Mouse (Mus musculus) layer of hippocampus, postnatal 10 days (tissue): ENCODE results near the gene Idi2. TPM values are rescaled to one million over a fixed set of nuclear protein-coding genes. Genes with fewer than 3 reads are reported as not detected.
"Not testable (repeated sequence)": the region's sequence is repeated elsewhere in the genome, so short reads cannot be mapped to it uniquely, and the experiment has no call there.

ENCODE experiments used
- DNase-seq, 2 experiments: peaks; one replicate each; pipeline ENCODE4 v3.0.0; 2021; ENCODE audit warnings: low spot score in 2 of 2
- long read RNA-seq: library from polyadenylated mRNA; stranded (forward); transcript quantifications from one replicate; pipeline ENCODE4 v2.0.0, GENCODE M21; 2023
- total RNA-seq, 2 experiments: library from RNA; stranded (reverse); gene quantifications; 2 replicates each; pipeline ENCODE4 v1.2.3; 2021

The Idi2 gene
- not detected for total RNA-seq
- long read RNA-seq = 0 reads

DNA sequence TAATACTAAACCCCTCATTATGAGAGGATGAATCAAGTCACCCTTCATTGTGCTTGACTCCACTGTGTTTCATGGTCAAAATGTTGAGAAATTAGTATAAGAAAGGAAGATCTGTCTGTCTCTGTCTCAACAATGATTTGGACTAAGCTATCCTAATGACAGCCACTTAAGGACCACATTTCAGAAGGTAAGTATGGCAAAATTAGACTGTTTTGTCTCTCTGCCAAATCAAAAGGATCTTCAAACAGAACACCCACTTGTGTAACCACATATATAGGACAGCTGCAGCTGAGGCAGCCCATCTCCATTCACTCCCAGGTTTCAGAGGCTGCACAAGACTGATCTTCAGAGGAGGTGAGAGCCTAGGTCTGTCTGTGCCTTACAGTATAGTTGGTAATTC, at the start of gene Idi2:
Idi2 (plus strand) TSS at position 301 of the 400 bp plus-strand sequence.
- DNase-seq = not testable (repeated sequence)

DNA sequence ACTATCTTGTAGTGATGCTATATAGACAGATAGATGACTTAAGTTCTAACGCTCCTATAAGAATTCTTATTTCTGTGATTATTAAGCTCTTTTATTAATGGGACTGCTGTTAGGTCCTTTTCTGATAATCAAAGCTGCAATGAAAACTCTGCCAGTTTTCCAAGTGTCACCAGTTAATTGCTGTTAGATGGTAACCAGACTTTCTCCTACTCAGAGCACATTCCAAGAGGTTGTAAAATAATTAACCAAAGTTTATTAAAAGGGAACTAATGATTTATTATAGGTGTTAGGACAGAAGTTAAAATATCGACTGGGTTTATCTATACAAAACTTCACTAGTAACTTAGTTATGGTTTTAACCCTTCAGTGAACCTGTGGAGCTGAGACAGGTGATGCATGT, 46.7 kb upstream of the Idi2 start:
- not testable (repeated sequence) for DNase-seq

DNA sequence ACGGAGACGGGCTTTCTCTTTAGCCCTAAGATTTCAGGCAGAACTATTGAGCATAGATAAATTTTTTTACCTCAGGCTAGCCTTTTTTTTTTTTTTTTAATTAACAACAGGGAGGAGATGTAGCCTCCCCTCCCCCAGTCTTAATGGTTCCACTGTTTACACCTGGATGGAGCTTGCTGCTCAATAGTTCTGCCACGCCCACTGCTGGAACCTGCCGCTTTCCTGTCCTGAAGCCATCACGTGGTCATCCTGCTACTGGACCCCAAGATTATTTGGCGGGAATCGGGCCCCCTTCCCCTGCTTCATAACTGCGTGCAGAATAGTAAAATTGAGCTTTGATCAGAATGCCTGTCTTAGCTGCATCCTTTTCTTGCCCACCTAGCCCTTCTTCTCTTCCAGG, 38.8 kb upstream of the Idi2 start:
- not testable (repeated sequence) for DNase-seq

DNA sequence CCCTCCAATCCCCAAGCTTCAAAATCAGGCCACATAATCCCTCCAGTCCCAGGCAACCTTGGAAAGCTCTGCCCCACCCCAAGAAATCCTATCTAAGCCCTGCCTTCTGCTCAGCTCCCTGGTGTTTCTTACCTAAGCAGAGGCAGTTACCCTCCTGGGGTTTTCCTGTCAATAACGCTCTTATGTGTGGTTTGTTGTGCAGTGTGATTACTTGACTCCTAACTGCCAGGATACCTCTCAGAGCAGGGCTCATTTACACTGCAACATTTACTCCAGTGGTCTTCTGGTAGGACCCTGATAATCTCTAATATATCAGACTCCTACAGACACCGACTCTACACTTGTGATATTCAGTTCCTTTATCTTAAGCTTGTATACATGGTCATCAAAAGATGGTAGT, 19.2 kb upstream of the Idi2 start:
- no peak for DNase-seq

DNA sequence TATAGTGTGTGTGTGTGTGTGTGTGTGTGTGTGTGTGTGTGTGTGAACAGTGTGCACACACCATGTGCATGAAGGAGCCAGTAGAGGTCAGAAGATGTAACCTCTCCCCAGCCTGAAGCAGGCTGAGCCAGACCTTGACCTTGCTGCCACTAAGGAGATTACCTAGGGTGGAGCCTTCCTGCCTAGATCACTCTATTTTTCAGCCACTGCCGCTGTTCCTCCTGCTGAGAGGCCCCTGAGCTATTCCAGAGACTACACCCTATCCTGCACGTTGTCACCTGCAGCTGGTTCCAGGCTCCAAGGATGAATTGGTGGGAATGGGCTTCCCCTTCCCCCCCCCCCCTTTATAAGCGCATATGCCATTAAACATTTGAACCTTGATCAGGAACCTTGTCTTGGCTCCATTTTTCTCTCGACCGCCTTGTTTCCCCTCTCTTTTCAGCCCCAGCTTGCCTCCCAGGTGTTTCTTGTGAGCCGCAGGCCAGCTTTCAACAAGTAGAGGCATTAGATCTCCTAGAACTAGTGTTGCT, 15.0 kb upstream of the Idi2 start:
- DNase-seq = not testable (repeated sequence)

DNA sequence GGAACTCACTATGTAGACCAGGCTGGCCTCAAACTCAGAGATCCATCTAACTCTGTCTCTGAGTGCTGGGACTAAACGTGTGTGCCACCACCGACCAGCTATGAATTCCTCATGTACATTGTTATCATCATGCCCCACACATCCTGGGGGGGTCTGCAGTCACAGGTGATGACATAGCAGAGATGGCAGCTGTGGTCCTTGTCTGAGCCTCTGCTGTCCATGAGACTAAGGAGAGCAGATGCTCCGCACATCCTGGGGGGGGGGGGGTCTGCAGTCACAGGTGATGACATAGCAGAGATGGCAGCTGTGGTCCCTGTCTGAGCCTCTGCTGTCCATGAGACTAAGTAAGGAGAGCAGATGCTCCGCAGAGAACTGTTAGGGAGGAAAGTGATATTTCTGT, 11.6 kb upstream of the Idi2 start:
- DNase-seq = not testable (repeated sequence)

DNA sequence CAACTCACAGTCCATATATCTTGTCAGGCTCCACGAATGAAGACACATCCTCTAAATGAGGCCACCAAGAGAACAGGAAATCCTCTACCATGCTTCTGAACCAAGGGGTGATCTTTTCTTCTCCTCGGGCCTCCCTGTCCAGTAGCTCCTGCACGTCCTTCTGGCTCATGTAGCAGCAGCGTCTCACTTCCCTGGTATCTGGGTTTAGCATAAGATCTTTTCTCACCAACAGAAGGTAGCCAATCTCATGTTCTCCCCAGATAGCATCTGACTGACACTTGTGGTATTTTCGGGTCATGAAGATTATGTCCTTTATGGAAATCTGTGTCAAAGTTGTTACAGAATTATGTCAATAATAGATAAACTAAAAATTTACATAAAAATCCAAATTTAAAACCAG, 11.0 kb upstream of the Idi2 start:
- DNase-seq = not testable (repeated sequence)

DNA sequence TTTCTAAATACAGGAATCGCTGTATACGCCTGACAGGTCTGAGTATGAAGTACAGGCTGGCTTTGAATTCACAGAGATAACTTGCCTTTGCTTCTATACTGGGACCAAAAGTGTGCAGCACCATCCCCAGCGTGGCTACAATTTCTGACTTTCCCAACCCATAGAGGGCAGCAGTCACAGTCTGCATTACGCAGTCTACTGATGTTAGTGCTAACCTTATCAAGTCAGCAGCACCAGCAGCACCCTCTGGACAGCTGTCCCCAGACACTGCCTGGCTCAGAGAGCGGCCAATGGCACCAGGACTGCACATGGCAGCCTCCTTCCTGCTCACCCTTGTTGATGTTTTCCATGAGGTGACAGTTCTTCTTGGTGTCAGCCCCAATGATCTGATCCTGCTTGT, 8.8 kb upstream of the Idi2 start:
- not testable (repeated sequence) for DNase-seq

DNA sequence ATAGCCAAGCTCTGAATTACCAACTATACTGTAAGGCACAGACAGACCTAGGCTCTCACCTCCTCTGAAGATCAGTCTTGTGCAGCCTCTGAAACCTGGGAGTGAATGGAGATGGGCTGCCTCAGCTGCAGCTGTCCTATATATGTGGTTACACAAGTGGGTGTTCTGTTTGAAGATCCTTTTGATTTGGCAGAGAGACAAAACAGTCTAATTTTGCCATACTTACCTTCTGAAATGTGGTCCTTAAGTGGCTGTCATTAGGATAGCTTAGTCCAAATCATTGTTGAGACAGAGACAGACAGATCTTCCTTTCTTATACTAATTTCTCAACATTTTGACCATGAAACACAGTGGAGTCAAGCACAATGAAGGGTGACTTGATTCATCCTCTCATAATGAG, 4.5 kb upstream of the Idi2 start, which contains the start of gene Gm9745:
Gm9745 (minus strand) TSS at position 101 of the 400 bp plus-strand sequence.
- not testable (repeated sequence) for DNase-seq

DNA sequence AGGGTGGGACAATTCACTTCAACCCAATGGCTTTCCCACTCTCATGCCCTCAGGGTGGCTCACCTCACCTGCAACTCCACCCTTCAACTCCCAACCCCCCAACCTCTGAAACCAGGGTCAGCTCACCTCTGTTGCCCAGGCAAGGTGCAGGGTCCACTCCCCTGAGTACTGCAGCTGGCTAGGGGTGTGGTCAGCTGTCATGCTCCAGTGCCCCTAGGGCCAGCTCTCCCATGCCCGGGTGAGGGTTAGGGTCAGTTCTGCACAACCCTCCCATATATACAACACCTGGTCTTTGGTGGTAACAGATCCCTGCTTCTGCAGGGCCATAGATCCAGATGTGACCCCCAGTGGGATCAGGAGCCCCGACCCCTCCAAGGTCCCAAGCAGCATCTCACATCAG, 2.5 kb downstream of the Idi2 start:
- not testable (repeated sequence) for DNase-seq

DNA sequence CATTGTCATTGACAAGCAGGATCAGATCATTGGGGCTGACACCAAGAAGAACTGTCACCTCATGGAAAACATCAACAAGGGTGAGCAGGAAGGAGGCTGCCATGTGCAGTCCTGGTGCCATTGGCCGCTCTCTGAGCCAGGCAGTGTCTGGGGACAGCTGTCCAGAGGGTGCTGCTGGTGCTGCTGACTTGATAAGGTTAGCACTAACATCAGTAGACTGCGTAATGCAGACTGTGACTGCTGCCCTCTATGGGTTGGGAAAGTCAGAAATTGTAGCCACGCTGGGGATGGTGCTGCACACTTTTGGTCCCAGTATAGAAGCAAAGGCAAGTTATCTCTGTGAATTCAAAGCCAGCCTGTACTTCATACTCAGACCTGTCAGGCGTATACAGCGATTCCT, 4.2 kb downstream of the Idi2 start:
- DNase-seq = not testable (repeated sequence)

DNA sequence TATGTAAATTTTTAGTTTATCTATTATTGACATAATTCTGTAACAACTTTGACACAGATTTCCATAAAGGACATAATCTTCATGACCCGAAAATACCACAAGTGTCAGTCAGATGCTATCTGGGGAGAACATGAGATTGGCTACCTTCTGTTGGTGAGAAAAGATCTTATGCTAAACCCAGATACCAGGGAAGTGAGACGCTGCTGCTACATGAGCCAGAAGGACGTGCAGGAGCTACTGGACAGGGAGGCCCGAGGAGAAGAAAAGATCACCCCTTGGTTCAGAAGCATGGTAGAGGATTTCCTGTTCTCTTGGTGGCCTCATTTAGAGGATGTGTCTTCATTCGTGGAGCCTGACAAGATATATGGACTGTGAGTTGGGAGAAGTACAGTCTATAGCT, 6.4 kb downstream of the Idi2 start:
- not testable (repeated sequence) for DNase-seq

DNA sequence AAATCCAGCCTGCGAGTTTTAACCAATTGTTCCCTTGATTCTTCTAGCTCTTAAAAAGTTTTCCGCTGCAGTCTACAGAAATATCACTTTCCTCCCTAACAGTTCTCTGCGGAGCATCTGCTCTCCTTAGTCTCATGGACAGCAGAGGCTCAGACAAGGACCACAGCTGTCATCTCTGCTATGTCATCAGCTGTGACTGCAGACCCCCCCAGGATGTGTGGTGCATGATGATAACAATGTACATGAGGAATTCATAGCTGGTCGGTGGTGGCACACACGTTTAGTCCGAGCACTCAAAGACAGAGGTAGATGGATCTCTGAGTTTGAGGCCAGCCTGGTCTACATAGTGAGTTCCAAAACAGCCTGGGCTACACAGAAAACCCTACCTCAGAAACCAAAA, 6.9 kb downstream of the Idi2 start:
- DNase-seq = not testable (repeated sequence)

DNA sequence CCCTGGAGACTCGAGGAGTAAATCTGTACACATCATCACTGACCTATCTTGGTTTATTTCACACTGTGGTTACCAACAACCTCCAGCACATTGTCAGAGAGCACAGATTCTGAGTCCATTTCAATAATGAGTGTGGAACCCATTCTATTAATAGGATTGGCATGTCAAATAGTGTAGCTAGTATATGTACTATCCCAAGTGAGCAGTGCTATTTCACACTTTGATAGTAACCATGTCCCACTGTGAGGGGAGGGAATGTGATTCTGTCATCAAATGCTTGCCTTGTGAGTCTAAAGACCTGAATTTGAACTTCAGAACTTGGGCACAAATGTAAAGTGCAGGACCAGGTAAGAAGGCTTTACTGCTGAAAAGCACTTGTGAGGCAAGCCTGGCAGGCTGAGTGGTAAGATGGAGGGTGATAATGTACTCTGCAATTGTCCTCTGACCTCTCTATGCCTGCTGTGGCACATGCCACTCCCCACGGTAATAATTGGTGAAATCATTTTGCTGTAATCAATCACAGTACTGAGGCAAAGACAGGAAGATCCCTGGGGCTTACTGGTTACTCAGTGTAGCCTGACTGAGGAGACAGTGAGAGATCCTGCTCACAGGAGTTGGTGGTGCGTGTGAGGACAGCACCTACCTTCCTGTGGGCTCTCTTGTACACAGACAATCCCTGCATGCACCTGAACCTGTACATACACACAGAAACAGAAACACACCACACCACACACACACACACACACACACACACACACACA, 8.6 kb downstream of the Idi2 start:
- DNase-seq = not testable (repeated sequence)

DNA sequence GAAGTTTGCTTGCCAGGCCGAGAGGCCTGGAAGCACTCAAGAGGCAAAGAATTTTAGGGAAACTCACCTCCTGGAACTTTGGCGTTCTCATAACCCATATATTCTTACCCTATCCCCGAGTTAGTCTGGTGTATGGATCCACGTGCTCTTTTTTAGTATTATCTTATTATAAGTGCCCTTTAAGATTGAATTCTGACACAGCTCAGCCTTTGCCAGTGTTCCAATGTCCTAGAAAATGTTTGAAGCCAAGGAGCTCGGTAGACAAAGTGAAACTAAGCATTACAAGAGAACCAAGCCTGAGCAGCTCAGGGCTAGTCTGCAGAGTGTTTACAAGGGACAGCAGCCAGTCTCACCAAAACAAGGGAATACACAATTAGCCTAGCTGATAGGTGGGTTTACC, 9.6 kb downstream of the Idi2 start:
- DNase-seq = not testable (repeated sequence)

DNA sequence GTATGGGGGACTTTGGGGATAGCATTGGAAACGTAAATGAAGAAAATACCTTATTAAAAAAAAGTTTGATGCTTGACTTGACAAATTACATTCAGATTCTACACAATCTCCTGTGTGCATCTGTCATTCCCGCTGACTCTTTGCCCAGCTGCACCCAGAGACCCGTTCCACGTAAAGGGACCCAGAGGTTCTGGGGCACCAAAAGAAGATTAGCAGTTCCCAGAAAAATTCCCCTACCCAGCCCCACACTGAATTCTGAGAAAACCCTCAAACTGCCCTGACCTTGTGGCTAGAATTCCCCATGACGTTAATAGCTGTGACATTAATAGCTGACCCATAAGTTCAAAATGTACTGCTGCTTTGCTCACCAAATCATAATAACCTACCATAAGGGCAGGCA, 12.6 kb downstream of the Idi2 start:
- DNase-seq = no peak

DNA sequence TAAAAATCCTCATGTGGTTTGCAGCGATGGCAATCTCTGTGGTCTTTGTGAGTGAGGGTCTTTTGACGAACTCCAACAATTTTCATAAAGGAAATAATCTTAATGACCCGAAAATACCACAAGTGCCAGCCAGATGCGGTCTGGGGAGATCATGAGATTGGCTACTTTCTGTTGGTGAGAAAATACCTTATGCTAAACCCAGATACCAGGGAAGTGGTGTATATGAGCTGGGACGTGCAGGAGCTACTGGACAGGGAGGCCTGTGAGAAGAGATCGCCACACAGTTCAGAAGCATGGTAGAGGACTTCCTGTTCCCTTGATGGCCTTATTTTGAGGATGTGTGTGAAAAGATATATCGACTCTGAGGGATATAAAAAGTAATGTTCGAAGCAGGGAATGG, 15.1 kb downstream of the Idi2 start:
- no peak for DNase-seq

DNA sequence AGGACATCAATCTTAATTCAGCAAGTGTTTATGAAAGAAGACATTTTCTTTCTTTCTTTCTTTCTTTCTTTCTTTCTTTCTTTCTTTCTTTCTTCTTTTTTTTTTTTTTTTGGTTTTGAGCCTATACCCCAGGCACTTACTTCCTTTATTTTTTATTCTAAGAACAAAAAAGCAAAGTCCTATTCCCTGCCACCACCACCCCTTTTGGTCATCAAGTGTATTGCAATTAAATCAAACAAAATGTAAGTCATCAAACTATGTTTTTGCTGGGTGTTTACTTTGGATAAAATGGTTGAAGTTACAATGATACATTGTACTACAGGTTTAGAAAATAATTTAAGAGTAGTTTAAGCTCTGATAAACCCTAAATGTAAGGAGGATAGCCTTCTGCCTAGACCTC, 19.7 kb downstream of the Idi2 start:
- no peak for DNase-seq

DNA sequence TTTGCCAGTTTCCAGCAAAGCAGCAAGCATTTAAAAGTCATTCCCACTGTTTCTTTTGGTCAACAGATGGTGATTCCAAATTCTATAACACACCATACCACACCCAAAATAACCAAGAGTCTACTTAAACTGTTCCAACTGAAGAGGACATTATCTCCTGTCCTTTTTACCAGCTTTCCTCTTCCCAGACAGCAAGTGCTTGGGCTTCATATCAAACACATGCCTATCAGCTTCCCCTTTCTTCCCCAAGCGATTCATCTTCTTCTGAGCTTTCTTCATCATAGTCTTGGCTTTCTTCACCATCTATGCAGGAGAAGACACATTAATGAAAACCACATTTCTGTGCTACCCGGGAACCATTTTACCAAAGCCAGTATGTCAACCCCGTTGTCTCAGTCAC, 20.3 kb downstream of the Idi2 start:
- no peak for DNase-seq

DNA sequence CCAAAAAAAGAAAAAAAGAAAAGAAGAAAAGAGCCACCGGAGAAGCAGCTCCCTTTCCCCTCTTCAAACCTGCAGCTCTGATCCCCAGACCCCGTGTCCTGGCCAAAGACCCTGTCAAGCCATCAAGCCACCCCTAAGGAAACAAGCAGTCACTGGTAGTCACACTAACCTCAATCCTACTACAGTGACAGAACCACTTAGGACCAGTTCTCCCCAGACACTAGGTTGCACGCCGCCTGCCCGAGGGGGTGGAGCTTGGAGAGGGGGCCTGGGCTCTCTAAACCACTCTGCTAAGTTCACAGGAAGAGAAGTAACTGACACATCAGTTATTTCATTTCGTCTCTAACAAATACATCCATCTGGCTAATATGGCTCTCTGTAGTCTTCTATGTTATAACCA, 39.6 kb downstream of the Idi2 start:
- no peak for DNase-seq

DNA sequence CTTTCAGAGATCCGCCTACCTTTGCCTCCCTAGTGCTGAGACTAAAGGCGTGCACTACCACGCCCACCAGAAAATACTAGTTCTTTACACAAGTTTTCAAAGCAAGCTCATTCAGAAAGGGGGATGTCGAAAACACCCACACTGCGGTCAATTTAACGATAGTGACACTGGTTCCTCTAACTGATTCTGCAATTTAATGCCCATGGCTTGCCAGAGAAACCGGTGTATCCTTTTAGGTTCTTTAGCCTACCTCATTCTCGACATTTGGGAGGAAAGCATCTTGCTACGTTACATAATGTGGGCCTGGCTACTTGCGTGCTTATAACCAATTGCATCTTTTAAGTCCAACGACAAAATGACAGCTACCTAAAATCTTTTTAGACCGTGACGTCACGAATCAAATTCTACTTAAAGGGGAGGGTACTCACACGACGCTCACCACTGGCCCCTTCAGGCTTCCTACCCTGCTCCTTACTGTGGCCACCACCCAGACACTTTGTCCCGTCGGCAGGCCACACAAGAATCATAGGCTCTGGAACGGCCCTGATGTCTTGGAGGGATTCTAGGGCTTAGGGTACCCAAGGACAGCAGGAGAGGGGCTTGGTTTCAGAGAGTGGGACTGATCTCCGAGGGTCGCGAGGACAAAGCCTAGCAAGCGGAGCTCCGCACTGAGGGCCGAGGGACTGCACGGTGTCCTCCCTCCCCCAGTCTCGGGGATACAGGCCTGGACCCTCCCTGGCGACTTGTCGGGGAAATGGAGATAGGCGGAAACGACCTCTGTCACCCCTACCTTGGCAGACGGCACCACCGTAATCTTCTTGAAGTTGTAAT, 42.7 kb downstream of the Idi2 start:
- DNase-seq = no peak
